Mouse (Mus musculus): ENCODE measurements around the gene Ush2a.

DNA sequence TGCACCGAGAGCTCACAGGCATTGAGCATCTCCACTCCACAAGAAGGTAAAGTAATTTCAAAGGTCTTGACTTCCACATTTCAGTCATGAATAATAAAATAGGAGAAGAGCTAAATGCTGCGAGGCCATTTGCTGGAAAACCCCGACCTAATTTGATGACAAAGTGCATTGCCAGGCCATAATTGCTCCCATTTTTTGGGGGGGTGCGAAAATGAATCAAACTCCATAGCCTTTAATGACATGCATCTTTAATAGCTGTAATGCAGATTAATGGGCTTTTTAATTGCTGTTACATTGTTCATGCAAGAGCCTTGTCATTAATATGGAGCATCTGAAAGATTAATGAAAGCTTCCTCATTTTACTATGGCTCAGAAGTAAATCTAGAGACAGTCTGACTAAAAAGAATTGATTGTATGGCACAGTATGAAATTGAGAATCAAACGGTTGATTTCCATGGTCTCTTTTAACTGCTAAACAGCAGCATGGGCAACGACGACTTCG is 314.5 kb downstream of the Ush2a start:
- no peak for TF ChIP-seq CTCF (IDR thresholded peaks at IDR 0.05; ENCODE audit: low read depth)
- no peak for TF ChIP-seq EP300 (IDR thresholded peaks at IDR 0.05; ENCODE audit: low read depth)
